Mouse (Mus musculus): ENCODE data around the gene Snx8. TPM values are rescaled to one million over a fixed set of nuclear protein-coding genes. Genes with fewer than 3 reads are reported as not detected.
"Not testable (repeated sequence)": the region's sequence is repeated elsewhere in the genome, so short reads cannot be mapped to it uniquely, and the experiment has no call there.

Snx8 gene
- polyA plus RNA-seq, 1 experiment from 2014 or later = 20.6 TPM

DNA sequence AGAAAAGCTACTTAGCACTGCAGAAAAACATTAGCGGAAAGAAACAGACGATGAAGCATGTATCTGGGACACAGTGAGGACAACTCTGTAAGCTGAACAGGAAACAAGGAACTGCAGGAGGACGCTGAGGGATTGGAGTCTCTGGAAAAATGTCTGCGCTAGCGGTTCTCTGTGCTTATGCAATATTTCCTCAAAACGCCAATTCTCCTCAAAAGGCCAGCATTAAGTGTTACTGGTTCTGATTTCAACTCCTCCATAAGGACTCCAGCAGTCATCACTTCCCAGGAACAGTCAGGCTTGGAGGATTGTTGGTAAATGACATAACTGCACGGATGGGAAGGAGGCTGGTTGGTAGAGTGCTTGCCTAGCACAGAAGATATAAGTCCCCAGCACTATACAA lies 7.9 kb downstream of the Snx8 start:
- 90% methylated on average over 7 of the region's 7 CpGs for WGBS
- ATAC-seq (ENCODE audit: low FRiP score, low read depth) = no peak

DNA sequence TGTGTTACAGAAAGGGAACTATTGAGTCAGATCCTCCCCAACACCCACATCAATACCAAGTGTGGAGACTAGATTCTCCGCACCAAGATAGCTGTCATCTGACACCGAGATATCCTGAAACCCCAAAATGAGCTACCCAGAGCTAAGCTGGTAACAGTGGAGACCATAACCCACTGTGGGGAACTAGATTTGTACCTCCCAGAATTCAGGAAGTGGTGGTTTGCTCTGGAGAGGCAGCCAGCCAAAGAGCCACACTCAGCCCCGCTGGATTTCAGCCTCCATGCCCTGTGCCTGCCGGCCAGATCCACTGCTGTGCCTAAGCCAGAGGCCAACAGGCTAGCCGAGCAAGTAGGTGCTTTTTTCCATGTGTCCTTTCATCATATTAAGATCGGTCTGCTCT lies 9.8 kb downstream of the Snx8 start:
- no peaks in the 10 kb centered on the region for H3K36me3 ChIP-seq
- 85% methylated on average over 6 of the region's 6 CpGs for WGBS
- H3K4me3 ChIP-seq = no peak overlapping the region
- H3K9me3 ChIP-seq = no peaks in the 10 kb centered on the region
- H3K9ac ChIP-seq (replicated peaks) = no peak overlapping the region
- H3K4me2 ChIP-seq (replicated peaks) = no peak overlapping the region
- no peak for ATAC-seq (ENCODE audit: low FRiP score, low read depth)
- no peak overlapping the region for H3K27ac ChIP-seq (replicated peaks)
- peaks cover 6% of the 10 kb centered on the region; the same call in 1 of the 2 replicates for H3K4me1 ChIP-seq
- H3K27me3 ChIP-seq = no peaks in the 10 kb centered on the region

More for the DNA sequence above, 7.9 kb downstream of the Snx8 start:
- Histone ChIP-seq H3K27me3 (no peaks in the 10 kb centered on the region), H3K9me3 (no peaks in the 10 kb centered on the region), H3K27ac (replicated peaks) (no peak overlapping the region), H3K9ac (replicated peaks) (no peak overlapping the region), H3K4me2 (replicated peaks) (no peak overlapping the region), H3K4me3 (no peak overlapping the region), H3K4me1 (peaks cover 4% of the 10 kb centered on the region; the same call in 1 of the 2 replicates), H3K36me3 (no peaks in the 10 kb centered on the region)

DNA sequence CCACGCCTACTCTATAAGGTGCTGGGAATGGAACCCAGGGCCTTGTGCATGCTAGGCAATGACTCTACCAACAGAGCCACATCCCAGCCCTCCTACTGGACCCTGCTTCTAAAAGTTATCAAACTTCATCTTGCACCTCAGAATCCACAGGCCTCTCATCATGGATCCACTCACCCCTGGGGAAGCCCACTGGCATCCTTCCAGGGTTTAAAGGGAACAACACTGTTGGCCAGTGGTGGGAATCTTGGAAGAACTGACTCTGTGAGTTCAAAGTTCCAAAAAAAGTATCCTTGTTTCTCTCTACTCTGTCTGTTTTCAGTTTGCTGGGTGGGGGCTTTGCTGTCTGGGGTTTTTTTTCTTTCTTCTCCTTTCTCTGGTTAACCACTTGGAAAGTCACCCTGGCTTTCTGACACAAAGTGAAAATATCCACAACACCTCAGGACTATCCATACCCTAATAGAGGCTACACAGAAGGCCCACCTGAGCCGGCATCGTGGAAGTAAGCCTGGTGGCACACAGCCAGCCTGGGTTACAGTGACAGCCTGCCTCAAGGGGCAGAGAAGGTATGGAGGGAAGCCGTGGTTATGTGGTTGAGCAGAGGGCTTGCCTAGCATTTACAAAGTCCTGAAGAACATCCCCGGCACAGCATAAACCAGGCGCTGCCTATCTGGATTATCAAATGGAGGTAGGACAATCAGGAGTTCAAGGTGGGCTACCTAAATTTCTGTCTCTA lies 10.8 kb downstream of the Snx8 start:
- H3K27ac ChIP-seq (replicated peaks) = no peak overlapping the region
- H3K27me3 ChIP-seq = no peaks in the 10 kb centered on the region
- ATAC-seq (ENCODE audit: low FRiP score, low read depth) = no peak
- H3K9ac ChIP-seq (replicated peaks) = no peak overlapping the region
- no peaks in the 10 kb centered on the region for H3K36me3 ChIP-seq
- WGBS = 95% methylated on average over 6 of the region's 6 CpGs
- H3K9me3 ChIP-seq = no peaks in the 10 kb centered on the region
- H3K4me2 ChIP-seq (replicated peaks) = no peak overlapping the region
- H3K4me1 ChIP-seq = peaks cover 6% of the 10 kb centered on the region; the same call in 1 of the 2 replicates
- no peak overlapping the region for H3K4me3 ChIP-seq

DNA sequence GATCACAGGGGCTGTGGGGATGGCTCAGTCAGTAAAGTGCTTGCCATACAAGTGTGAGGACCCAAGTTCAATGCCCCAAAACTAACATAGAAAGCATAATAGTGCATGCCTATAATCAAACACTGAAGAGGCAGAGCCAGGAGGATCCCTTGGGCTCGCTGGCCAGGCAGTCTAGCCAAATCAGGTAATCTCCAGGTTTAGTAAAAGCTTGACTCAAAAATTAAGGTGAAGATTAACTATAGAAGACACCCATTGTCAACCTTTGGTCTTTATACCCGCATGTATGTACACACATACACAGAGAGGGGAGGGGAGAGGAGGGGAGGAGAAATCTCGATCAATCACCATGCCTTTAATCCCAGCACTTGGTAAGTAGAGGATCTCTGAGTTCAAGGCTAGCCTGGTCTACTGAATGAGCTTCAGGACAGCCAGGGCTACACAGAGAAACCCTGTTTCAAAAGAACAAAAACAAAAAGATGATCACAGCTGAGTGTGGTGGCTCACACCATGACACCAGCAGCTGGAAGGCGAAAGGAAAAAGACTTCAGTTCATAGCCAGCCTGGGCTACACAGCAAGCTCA lies 13.7 kb downstream of the Snx8 start:
- no peaks in the 10 kb centered on the region for H3K9me3 ChIP-seq
- WGBS = 86% methylated on average over 4 of the region's 4 CpGs
- H3K4me2 ChIP-seq (replicated peaks) = no peak overlapping the region
- H3K27me3 ChIP-seq = no peaks in the 10 kb centered on the region
- H3K4me1 ChIP-seq = peaks cover 6% of the 10 kb centered on the region; the same call in 1 of the 2 replicates
- H3K36me3 ChIP-seq = no peaks in the 10 kb centered on the region
- H3K4me3 ChIP-seq = no peak overlapping the region
- no peak overlapping the region for H3K27ac ChIP-seq (replicated peaks)
- no peak for ATAC-seq (ENCODE audit: low FRiP score, low read depth)
- no peak overlapping the region for H3K9ac ChIP-seq (replicated peaks)

DNA sequence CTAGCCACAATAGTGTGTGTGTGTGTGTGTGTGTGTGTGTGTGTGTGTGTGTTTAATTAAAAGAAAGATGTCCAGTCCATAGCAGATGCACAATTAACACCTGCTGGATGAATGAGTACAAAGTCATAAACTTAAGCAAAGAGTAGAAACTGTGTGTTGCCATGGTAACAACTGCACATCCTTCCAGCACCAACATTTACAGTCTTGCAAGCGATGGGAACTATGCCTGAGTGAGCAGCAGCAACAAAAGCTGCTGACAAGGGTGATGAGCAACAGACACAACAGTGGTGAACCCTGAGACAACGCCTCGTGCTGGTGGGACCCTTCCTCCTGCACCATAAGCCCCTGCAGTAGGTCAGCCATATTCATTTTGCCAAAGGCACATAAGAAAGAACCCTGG lies 14.8 kb downstream of the Snx8 start:
- Histone ChIP-seq H3K36me3 (no peaks in the 10 kb centered on the region), H3K4me2 (replicated peaks) (no peak overlapping the region), H3K4me1 (peaks cover 6% of the 10 kb centered on the region; the same call in 1 of the 2 replicates), H3K27me3 (no peaks in the 10 kb centered on the region), H3K9ac (replicated peaks) (no peak overlapping the region), H3K9me3 (no peaks in the 10 kb centered on the region), H3K4me3 (no peak overlapping the region), H3K27ac (replicated peaks) (no peak overlapping the region)
- 63% methylated on average over 3 of the region's 3 CpGs for WGBS
- ATAC-seq (ENCODE audit: low FRiP score, low read depth) = no peak

DNA sequence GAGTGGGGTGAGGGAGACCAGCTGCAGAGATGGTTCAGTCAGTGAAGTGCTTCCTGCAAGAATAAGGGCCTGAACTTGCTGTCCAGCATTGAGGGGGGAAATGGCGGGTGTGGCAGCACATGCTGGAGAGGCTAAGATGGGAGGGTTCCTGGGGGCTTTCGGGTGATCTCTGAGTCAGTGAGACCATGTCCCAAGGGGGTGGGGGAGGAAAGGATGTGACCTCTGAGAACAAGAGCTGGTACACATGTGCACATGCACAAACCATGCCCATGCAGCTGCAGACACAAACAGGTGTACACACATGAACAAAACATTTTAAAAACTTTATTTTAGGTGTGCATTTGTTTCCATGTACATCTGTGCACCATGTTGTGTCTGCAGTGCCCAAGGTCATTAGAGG lies 15.4 kb downstream of the Snx8 start:
- no peak overlapping the region for H3K4me2 ChIP-seq (replicated peaks)
- H3K4me3 ChIP-seq = no peak overlapping the region
- H3K9ac ChIP-seq (replicated peaks) = no peak overlapping the region
- WGBS = 92% methylated on average over 2 of the region's 2 CpGs
- H3K36me3 ChIP-seq = no peaks in the 10 kb centered on the region
- no peaks in the 10 kb centered on the region for H3K27me3 ChIP-seq
- no peak for ATAC-seq (ENCODE audit: low FRiP score, low read depth)
- H3K4me1 ChIP-seq = peaks cover 6% of the 10 kb centered on the region; the same call in 1 of the 2 replicates
- no peaks in the 10 kb centered on the region for H3K9me3 ChIP-seq
- no peak overlapping the region for H3K27ac ChIP-seq (replicated peaks)

DNA sequence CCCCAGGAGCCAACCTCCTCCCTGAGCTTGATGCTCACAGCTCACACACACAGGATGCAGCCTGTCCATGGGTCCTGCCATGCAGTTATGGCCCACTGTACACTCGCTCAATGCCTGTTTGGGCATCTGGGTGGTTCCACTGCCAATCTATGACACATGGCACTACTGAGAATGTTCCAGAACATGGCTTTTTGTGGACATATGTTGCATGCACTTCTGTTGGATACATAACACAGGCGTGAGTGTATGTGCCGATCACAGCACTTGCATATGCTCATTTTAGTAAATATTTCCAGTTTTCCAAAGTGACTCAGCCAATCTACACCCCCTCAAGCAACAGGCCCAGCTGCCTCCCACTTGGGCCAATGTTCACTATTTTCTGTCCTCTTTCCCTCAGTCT lies 17.4 kb downstream of the Snx8 start:
- no peaks in the 10 kb centered on the region for H3K9me3 ChIP-seq
- no peak overlapping the region for H3K27ac ChIP-seq (replicated peaks)
- H3K9ac ChIP-seq (replicated peaks) = no peak overlapping the region
- no peak overlapping the region for H3K4me2 ChIP-seq (replicated peaks)
- ATAC-seq (ENCODE audit: low FRiP score, low read depth) = no peak
- no peaks in the 10 kb centered on the region for H3K27me3 ChIP-seq
- WGBS = 92% methylated on average over 3 of the region's 3 CpGs
- H3K36me3 ChIP-seq = no peaks in the 10 kb centered on the region; the same call in 1 of the 2 replicates
- peaks cover 6% of the 10 kb centered on the region; the same call in 1 of the 2 replicates for H3K4me1 ChIP-seq
- H3K4me3 ChIP-seq = no peak overlapping the region

DNA sequence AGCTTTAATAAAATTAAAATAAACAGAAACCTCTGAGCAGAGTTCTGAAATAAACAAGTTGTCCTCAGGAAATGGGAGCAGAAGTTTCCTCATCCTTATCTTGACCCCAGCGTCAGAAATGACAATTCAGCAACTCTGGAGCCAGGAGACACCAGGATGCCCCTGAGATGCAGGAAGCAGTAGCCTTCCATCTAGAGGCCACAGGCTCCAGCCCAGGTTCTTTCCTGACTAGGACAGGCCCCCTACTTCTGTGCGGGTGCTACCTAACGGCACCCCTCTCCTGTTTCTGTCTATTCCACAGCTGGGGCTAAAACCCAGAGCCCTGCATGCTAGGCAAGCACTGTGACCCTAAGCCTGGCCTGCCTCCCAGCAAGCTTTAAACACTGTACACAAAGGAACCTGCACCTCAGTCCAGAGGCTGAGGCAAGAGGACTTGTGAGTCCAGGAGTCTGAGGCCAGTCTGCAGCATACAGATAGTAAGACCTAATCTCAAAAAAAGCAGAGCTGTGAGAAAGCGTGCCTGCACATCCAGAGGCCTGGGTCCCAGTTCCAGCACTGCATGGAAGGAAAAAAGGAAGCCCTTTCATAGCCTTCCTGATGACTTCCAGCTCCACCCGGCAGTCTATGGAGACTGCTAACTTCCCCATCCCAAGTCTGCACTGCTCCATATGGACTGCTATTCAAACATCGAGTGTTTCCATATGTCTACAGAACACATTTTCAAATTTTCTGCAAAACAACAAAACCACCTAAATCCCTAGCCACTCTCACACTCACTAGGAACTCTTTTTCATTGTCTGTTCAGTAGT lies 18.4 kb downstream of the Snx8 start:
- no peak overlapping the region for H3K27ac ChIP-seq (replicated peaks)
- H3K9ac ChIP-seq (replicated peaks) = no peak overlapping the region
- 92% methylated on average over 6 of the region's 6 CpGs for WGBS
- H3K9me3 ChIP-seq = no peaks in the 10 kb centered on the region
- no peak overlapping the region for H3K4me2 ChIP-seq (replicated peaks)
- ATAC-seq (ENCODE audit: low FRiP score, low read depth) = no peak
- peaks cover 6% of the 10 kb centered on the region; the same call in 1 of the 2 replicates for H3K4me1 ChIP-seq
- H3K4me3 ChIP-seq = no peak overlapping the region
- H3K36me3 ChIP-seq = no peaks in the 10 kb centered on the region; the same call in 1 of the 2 replicates
- H3K27me3 ChIP-seq = no peaks in the 10 kb centered on the region

DNA sequence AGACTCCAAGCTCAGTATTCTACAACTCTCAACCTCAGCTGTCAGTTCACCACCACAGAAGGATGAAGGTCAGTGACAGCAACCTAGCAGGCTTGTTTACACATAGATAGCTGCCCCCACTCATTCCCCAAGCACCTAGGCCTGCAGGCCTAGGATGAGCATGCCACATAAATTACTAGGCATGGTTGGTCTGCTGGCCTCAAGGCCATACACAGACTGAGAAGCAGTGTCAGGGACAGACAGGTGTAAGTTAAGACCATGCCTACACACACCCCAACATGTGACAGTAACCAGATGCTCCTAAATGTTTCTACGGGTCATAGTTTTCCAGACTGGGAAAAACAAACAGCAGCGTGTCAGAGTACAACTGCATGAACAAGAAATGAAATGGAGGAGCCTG lies 19.6 kb downstream of the Snx8 start:
- Histone ChIP-seq H3K27ac (replicated peaks) (no peak overlapping the region), H3K9me3 (no peaks in the 10 kb centered on the region), H3K27me3 (no peaks in the 10 kb centered on the region), H3K9ac (replicated peaks) (no peak overlapping the region), H3K36me3 (no peaks in the 10 kb centered on the region; the same call in 1 of the 2 replicates), H3K4me1 (peaks cover 6% of the 10 kb centered on the region; the same call in 1 of the 2 replicates), H3K4me3 (no peak overlapping the region), H3K4me2 (replicated peaks) (no peak overlapping the region)
- 94% methylated on average over 2 of the region's 2 CpGs for WGBS
- ATAC-seq (ENCODE audit: low FRiP score, low read depth) = no peak

DNA sequence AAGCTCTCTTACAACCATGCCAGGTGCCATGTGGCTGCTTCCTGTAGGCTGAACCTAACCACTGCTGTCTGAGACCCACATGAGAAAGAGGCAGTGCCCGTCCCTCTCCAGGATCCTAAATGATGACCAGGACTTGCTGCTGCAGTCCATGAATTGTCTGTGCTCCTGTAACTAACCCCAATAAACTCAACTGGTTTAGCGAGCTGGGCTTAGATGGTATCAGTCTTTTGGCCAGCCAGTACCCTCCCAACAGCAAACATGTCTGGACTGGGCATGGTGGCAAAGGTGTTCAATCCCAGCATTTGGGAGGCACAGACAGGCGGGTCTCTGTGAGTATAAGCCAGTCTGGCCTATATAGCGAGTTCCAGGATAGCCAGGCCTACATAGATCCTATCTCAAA lies 20.1 kb downstream of the Snx8 start:
- WGBS = 96% methylated on average over 4 of the region's 4 CpGs
- ATAC-seq (ENCODE audit: low FRiP score, low read depth) = no peak
- Histone ChIP-seq H3K4me1 (0 out of 2 replicates have a peak, but pooled peaks cover under 1% of the 10 kb centered on the region), H3K27ac (replicated peaks) (no peak overlapping the region), H3K9me3 (0 out of 2 replicates have a peak, but pooled peaks cover under 1% of the 10 kb centered on the region), H3K27me3 (no peaks in the 10 kb centered on the region), H3K36me3 (no peaks in the 10 kb centered on the region; the same call in 1 of the 2 replicates), H3K4me2 (replicated peaks) (no peak overlapping the region), H3K4me3 (no peak overlapping the region), H3K9ac (replicated peaks) (no peak overlapping the region)

DNA sequence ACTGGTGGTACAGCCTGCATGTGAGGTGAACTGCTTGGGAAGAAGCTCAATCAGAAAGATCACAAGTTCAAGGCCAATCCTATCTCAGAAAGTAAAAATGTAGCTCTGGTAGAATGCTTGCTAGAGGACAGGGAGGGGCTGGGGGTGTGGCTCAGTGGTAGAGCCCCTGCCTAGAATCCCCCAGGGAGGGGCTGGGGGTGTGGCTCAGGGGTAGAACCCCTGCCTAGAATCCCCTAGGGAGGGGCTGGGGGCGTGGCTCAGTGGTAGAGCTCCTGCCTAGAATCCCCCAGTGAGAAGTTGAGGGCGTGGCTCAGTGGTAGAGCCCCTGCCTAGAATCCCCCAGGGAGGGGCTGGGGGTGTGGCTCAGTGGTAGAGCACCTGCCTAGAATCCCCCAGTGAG lies 20.9 kb downstream of the Snx8 start:
- ATAC-seq (ENCODE audit: low FRiP score, low read depth); H3K27me3 ChIP-seq; H3K4me3 ChIP-seq; H3K36me3 ChIP-seq; H3K4me2 ChIP-seq (replicated peaks); H3K9me3 ChIP-seq; H3K27ac ChIP-seq (replicated peaks); H3K4me1 ChIP-seq; H3K9ac ChIP-seq (replicated peaks): not testable (repeated sequence)
- 83% methylated on average over 2 of the region's 2 CpGs for WGBS

DNA sequence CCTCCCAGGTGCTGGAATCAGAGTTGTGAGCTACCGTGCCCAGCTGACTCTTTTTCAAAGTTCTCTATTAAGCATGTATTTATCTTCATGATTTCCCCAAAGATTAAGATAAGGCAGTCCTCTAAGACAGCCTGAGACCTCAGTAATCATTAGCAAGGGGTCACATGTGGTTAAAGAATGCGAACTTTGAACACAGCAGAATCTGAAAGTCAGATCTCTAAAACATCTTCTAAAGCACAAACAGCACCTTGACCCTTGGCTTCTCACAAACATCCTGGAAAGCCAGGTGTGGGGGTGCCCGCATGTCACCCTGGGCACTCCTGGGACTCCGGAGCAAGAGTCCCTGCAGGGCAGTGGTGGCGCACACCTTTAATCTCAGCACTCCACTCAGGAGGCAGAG lies 24.6 kb downstream of the Snx8 start:
- H3K4me3 ChIP-seq = no peak overlapping the region

More for the DNA sequence above, 24.6 kb downstream of the Snx8 start:
- Histone ChIP-seq H3K27ac (replicated peaks) (no peak overlapping the region), H3K9ac (replicated peaks) (no peak overlapping the region), H3K4me1 (no peaks in the 10 kb centered on the region), H3K27me3 (no peaks in the 10 kb centered on the region), H3K4me2 (replicated peaks) (no peak overlapping the region), H3K9me3 (peaks cover 7% of the 10 kb centered on the region; the same call in 1 of the 2 replicates), H3K36me3 (peaks cover 3% of the 10 kb centered on the region; the same call in 1 of the 2 replicates)
- WGBS = 93% methylated on average over 5 of the region's 5 CpGs
- ATAC-seq (ENCODE audit: low FRiP score, low read depth) = no peak

Measured in midbrain, embryonic 12.5 days (tissue).